Mouse (Mus musculus): ENCODE data around the gene Csrp3.

DNA sequence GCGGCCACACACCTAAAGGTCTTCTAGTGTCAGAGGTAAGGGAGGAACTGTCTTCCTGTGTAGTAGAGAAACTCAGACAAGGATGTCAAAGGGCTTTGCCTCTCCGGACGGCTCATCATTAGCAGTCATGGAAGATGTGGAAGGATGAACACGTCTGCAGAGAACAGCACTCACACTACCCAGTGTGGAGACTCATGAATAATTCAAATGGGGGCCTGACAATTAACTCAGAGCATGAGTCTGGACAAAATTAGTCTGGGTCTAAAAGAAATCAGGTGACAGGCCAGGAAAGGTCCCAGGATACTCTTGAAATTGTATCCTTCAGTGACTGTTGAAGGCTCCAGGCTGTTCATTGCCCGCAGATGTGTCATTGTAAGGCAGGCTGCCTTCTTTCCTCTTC, 43.2 kb upstream of the Csrp3 start:
- no peak for TF ChIP-seq SMC3 (IDR thresholded peaks at IDR 0.05; ENCODE audit: low read depth, low read length)
- no peak for TF ChIP-seq SIN3A (IDR thresholded peaks at IDR 0.05; ENCODE audit: low read length)
- TF ChIP-seq CTCF (IDR thresholded peaks at IDR 0.05 in 2 of 3, conservative IDR thresholded peaks at IDR 0.05 in 1 of 3; ENCODE audit: control insufficient read depth in 1 of 3, insufficient read depth in 1 of 3, low read depth in 2 of 3, low read length in 3 of 3, poor library complexity in 1 of 3, severe bottlenecking in 1 of 3), result no peak
- no peak for TF ChIP-seq ELF1 (IDR thresholded peaks at IDR 0.05; ENCODE audit: low read depth, low read length)
- TF ChIP-seq POLR2A (IDR thresholded peaks at IDR 0.05; ENCODE audit: control insufficient read depth in 1 of 2, insufficient read depth in 1 of 2, low read depth in 1 of 2, low read length in 2 of 2, poor library complexity in 1 of 2), result no peak
- no peak for TF ChIP-seq E2F4 (IDR thresholded peaks at IDR 0.05; ENCODE audit: borderline replicate concordance, low read depth, low read length)
- TF ChIP-seq MEF2A (IDR thresholded peaks at IDR 0.05; ENCODE audit: extremely low read depth, insufficient replicate concordance, low read depth, low read length, poor library complexity, severe bottlenecking), result no peak
- no peak for TF ChIP-seq GATA1 (IDR thresholded peaks at IDR 0.05; ENCODE audit: low read depth, low read length)
- TF ChIP-seq ZMIZ1 (IDR thresholded peaks at IDR 0.05; ENCODE audit: low read depth, low read length), result no peak
